Mouse (Mus musculus) intestine, postnatal 0 days (tissue): ENCODE data around the gene Pex13. TPM values are rescaled to one million over a fixed set of nuclear protein-coding genes. Genes with fewer than 3 reads are reported as not detected.
A peak's percentile ranks its signal among the peaks of the same experiment; 100 is the strongest.

ENCODE experiments used
- ATAC-seq: fragments of 200-750 bp; cut with Nextera tagmentation; 2 replicates; pipeline ENCODE4 v1.8.0; 2017; ENCODE audit warnings: mild to moderate bottlenecking, moderate TSS enrichment, moderate library complexity
- H3K27ac ChIP-seq: fragments of 300-500 bp; sonication (generic); 2 replicates; pipeline ENCODE4 v1.5.1; 2014; ENCODE audit warnings: mild to moderate bottlenecking, low read depth, low read length, moderate library complexity
- H3K27me3 ChIP-seq: fragments of 300-500 bp; sonication (generic); replicated peaks from 2 replicates; pipeline ENCODE4 v1.6.1; 2014; ENCODE audit warnings: low read length, mixed read lengths; ENCODE audit not compliant: control insufficient read depth, insufficient read depth
- H3K36me3 ChIP-seq: fragments of 300-500 bp; sonication (generic); 2 replicates; pipeline ENCODE4 v1.6.1; 2014; ENCODE audit warnings: mild to moderate bottlenecking, moderate library complexity; ENCODE audit not compliant: control insufficient read depth, insufficient read depth
- H3K4me1 ChIP-seq: fragments of 300-500 bp; sonication (generic); replicated peaks from 2 replicates; pipeline ENCODE4 v1.6.1; 2014; ENCODE audit warnings: antibody characterized with exemption, low read length, mixed read lengths; ENCODE audit not compliant: control insufficient read depth, insufficient read depth
- H3K4me2 ChIP-seq: fragments of 300-500 bp; sonication (generic); replicated peaks from 2 replicates; pipeline ENCODE4 v1.6.1; 2014; ENCODE audit warnings: low read depth, mild to moderate bottlenecking, moderate library complexity
- H3K4me3 ChIP-seq: fragments of 300-500 bp; sonication (generic); 2 replicates; pipeline ENCODE4 v1.5.1; 2014; ENCODE audit warnings: low read depth, low read length
- H3K9ac ChIP-seq: fragments of 300-500 bp; sonication (generic); 2 replicates; pipeline ENCODE4 v1.6.1; 2014; ENCODE audit warnings: mild to moderate bottlenecking, low read depth, low read length
- H3K9me3 ChIP-seq: fragments of 300-500 bp; sonication (generic); 2 replicates; pipeline ENCODE4 v1.6.1; 2016; ENCODE audit warnings: mixed run types; ENCODE audit not compliant: control insufficient read depth
- CTCF ChIP-seq: sonication (generic); IDR thresholded peaks from 2 replicates; pipeline ENCODE4 v1.5.1; 2016; ENCODE audit warnings: low read depth, mild to moderate bottlenecking, control low read depth, antibody characterized with exemption, moderate library complexity
- WGBS: fragments of 180-500 bp; shearing (Covaris S2); extraction: QIAGEN DNeasy Blood & Tissue Kit; methylation state at CpG from one replicate; pipeline ENCODE4 v1.1.7; 2014; 5-methylcytosine and 5-hydroxymethylcytosine counted together
- polyA plus RNA-seq: library from polyadenylated mRNA; unstranded; fragments of >200 nt; fragmentation: Nextera tagmentation; extraction: Ambion mirVana; gene quantifications from 2 replicates; pipeline ENCODE4 v1.2.1, GENCODE M21; 2015

The Pex13 gene
- polyA plus RNA-seq, 1 experiment from 2014 or later = 29.7 TPM

- H3K27ac ChIP-seq = no peak overlapping the region
- no peaks in the 10 kb centered on the region for H3K9me3 ChIP-seq
- H3K4me3 ChIP-seq = no peak overlapping the region
- H3K4me1 ChIP-seq = peaks cover 4% of the 10 kb centered on the region; the same call in 1 of the 2 replicates
- H3K9ac ChIP-seq = no peak overlapping the region
- no peak for TF ChIP-seq CTCF
- no peaks in the 10 kb centered on the region for H3K27me3 ChIP-seq
- H3K36me3 ChIP-seq = no peaks in the 10 kb centered on the region
- no peak for ATAC-seq
- H3K4me2 ChIP-seq = no peak overlapping the region
Measured at GRCm38 (mm10) chr11:23664232-23664631, 1.5 kb downstream of the Pex13 start.

- no peak overlapping the region for H3K9ac ChIP-seq
- no peaks in the 10 kb centered on the region for H3K27me3 ChIP-seq
- H3K36me3 ChIP-seq = 0 out of 2 replicates have a peak, but pooled peaks cover 5% of the 10 kb centered on the region
- H3K9me3 ChIP-seq = no peaks in the 10 kb centered on the region
- H3K4me2 ChIP-seq = no peak overlapping the region
- WGBS = 57% methylated on average over 2 of the region's 2 CpGs
- H3K4me3 ChIP-seq = no peak overlapping the region
- no peak for ATAC-seq
- H3K4me1 ChIP-seq = peaks cover 2% of the 10 kb centered on the region; the same call in 1 of the 2 replicates
- no peak for TF ChIP-seq CTCF
- H3K27ac ChIP-seq = no peak overlapping the region
Measured at GRCm38 (mm10) chr11:23657791-23658190, 8.0 kb downstream of the Pex13 start.

GRCm38 (mm10) chr11:23653666-23654065 is 12.1 kb downstream of the Pex13 start:
- Histone ChIP-seq H3K36me3 (peaks cover 29% of the 10 kb centered on the region), H3K4me1 (no peaks in the 10 kb centered on the region), H3K27me3 (no peaks in the 10 kb centered on the region), H3K9ac (no peak overlapping the region), H3K4me3 (no peak overlapping the region), H3K4me2 (no peak overlapping the region), H3K27ac (no peak overlapping the region), H3K9me3 (no peaks in the 10 kb centered on the region)
- no peak for TF ChIP-seq CTCF
- no peak for ATAC-seq
- 75% methylated on average over 3 of the region's 3 CpGs for WGBS

- Histone ChIP-seq H3K4me2 (no peak overlapping the region), H3K4me3 (no peak overlapping the region), H3K4me1 (no peaks in the 10 kb centered on the region), H3K9me3 (no peaks in the 10 kb centered on the region), H3K27ac (no peak overlapping the region), H3K9ac (no peak overlapping the region), H3K27me3 (no peaks in the 10 kb centered on the region), H3K36me3 (peaks cover 37% of the 10 kb centered on the region)
- ATAC-seq = no peak
- 93% methylated on average over 3 of the region's 3 CpGs for WGBS
- no peak for TF ChIP-seq CTCF
Measured at GRCm38 (mm10) chr11:23647835-23648234, 17.9 kb downstream of the Pex13 start.

DNA sequence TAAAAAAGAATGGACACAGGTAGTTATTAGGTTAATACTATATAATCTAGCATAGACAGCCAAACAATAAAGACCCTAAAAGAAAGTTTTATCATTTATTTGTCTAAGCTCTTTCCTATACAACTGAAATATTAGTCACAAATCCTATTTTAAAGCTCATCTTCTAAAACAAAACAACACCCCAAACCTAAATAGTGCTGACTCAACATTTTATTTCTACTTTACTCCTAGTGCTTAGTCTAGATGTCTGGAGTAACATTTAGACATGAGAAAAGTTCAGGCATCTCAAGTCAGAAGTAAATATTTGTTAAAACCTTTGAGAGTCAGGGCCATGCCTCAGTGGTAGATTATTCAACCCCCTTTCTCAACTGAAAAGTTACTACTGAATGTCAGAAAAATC is 18.3 kb downstream of the Pex13 start:
- Histone ChIP-seq H3K4me1 (no peaks in the 10 kb centered on the region), H3K9ac (no peak overlapping the region), H3K4me3 (no peak overlapping the region), H3K4me2 (no peak overlapping the region), H3K36me3 (peaks cover 37% of the 10 kb centered on the region), H3K27ac (no peak overlapping the region), H3K9me3 (no peaks in the 10 kb centered on the region), H3K27me3 (no peaks in the 10 kb centered on the region)
- no peak for TF ChIP-seq CTCF
- no peak for ATAC-seq

DNA sequence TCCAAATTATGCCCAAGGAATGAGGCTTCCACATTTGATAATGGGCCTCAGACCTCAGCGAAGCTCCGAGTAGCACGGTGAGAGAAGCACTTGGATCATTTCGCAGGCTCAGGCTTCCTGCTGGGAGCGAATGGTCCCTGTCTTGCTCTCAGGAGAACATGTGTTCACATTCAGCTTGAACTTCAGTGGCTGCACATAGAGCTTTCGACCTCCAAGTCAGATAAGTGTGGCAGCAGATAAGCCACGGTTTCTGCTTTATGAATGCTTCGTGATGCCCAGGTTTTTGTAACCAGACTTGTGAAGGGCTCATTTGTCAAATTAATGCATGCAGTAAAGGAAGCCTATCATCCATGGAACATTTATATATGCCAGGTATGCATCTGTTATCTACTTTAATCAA is 31.2 kb downstream of the Pex13 start:
- Histone ChIP-seq H3K27me3 (no peaks in the 10 kb centered on the region), H3K27ac (no peak overlapping the region), H3K4me2 (no peak overlapping the region), H3K36me3 (no peaks in the 10 kb centered on the region), H3K9ac (no peak overlapping the region), H3K9me3 (no peaks in the 10 kb centered on the region), H3K4me1 (no peaks in the 10 kb centered on the region), H3K4me3 (no peak overlapping the region)
- no peak for TF ChIP-seq CTCF
- WGBS = 61% methylated on average over 8 of the region's 8 CpGs
- ATAC-seq = no peak

DNA sequence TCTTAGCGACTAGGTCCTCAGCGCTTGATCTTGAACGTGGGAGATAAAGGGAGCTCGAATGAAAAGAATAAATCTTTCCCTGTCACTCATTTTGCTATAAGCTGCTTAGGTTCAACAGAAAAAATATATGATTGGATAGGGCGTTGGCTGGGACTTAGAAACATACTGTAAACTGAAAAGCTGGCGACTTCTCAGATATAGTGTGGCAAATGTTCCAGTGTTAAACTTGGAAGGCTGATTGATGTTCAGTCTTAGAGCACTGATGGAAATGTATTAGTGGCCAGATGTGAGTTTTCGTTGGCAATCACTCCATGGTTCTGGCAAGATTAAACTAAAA is 31.9 kb downstream of the Pex13 start:
- ATAC-seq = no peak
- H3K4me3 ChIP-seq = peak overlapping the region; percentile 90
- no peaks in the 10 kb centered on the region for H3K9me3 ChIP-seq
- H3K27me3 ChIP-seq = no peaks in the 10 kb centered on the region
- 4% methylated on average over 7 of the region's 7 CpGs for WGBS
- H3K9ac ChIP-seq = 0 out of 2 replicates have a peak overlapping the region, but pooled peaks have one; percentile 89
- no peaks in the 10 kb centered on the region for H3K36me3 ChIP-seq
- H3K4me2 ChIP-seq = peak overlapping the region; percentile 95
- H3K27ac ChIP-seq = no peak overlapping the region
- H3K4me1 ChIP-seq = no peaks in the 10 kb centered on the region
- no peak for TF ChIP-seq CTCF
